ENCODE assay signal across 23 mouse cellular contexts in genomic region chr2:152624566-152624965, GRCm38 (mm10). TPM values are rescaled to one million over a fixed set of nuclear protein-coding genes. Genes with fewer than 3 reads are reported as not detected.
DNase-seq lines count a peak whose midpoint lies in the region; ATAC-seq lines count a peak whose summit lies in the region.
"Had no signal": no experiment of that assay in that cellular context is flagged by ENCODE, and none has a peak within 500 bp of the region (broad histone marks: within the 10 kb centered on the region; RNA-seq: fewer than 3 reads in every experiment).

No protein-coding gene starts in this region.

- H3K4me2 ChIP-seq in kidney, embryonic 15.5 days: no peak overlapping the region
- H3K4me2 ChIP-seq: embryonic facial prominence, embryonic 12.5 days; forebrain, embryonic 13.5 days; forebrain, embryonic 15.5 days had no signal

- peak; percentile 73 for DNase-seq in adrenal gland, adult 2 months
- no peak for DNase-seq in adrenal gland, postnatal 14 days
- no peak for DNase-seq in kidney, postnatal 14 days
- peak; percentile 28 for DNase-seq in adrenal gland, postnatal 25 days
- DNase-seq in left cerebral cortex, postnatal 10 days (ENCODE audit: extremely low spot score in 1 of 2, low spot score in 2 of 2): no peak
- DNase-seq in testis, postnatal 14 days (ENCODE audit: low spot score): no peak
- DNase-seq: cerebellum, adult 11-12 months; cerebellum, adult 2 months; cerebellum, adult 9-10 months; cerebellum, postnatal 10 days; cerebellum, postnatal 25 days; forebrain, postnatal 0 days had no signal

- no peaks in the 10 kb centered on the region; the same call in 1 of the 2 replicates for H3K36me3 ChIP-seq in kidney, embryonic 15.5 days
- H3K36me3 ChIP-seq: embryonic facial prominence, embryonic 10.5 days; embryonic facial prominence, embryonic 12.5 days; forebrain, embryonic 15.5 days had no signal

- H3K9ac ChIP-seq in kidney, embryonic 15.5 days: no peak overlapping the region
- H3K9ac ChIP-seq: embryonic facial prominence, embryonic 12.5 days; forebrain, embryonic 13.5 days; forebrain, embryonic 15.5 days; forebrain, postnatal 0 days had no signal

- no peak overlapping the region for H3K4me3 ChIP-seq in kidney, embryonic 15.5 days (replicated peaks)
- H3K4me3 ChIP-seq: embryonic facial prominence, embryonic 10.5 days; embryonic facial prominence, embryonic 12.5 days; forebrain, embryonic 13.5 days; forebrain, embryonic 15.5 days had no signal

- no peak for ATAC-seq in kidney, embryonic 15.5 days (replicated peaks; ENCODE audit: low FRiP score)

- WGBS in kidney, embryonic 15.5 days: 82% methylated on average over 2 of the region's 2 CpGs

- H3K27me3 ChIP-seq in kidney, embryonic 15.5 days: peaks cover 22% of the 10 kb centered on the region

- H3K27ac ChIP-seq in kidney, embryonic 15.5 days: 0 out of 2 replicates have a peak overlapping the region, but pooled peaks have one; percentile 16
- H3K27ac ChIP-seq: embryonic facial prominence, embryonic 10.5 days; embryonic facial prominence, embryonic 12.5 days; forebrain, embryonic 13.5 days; forebrain, embryonic 15.5 days had no signal

- H3K4me1 ChIP-seq in kidney, embryonic 15.5 days: peaks cover 71% of the 10 kb centered on the region

- H3K9me3 ChIP-seq in kidney, embryonic 15.5 days (replicated peaks): no peaks in the 10 kb centered on the region
- H3K9me3 ChIP-seq: embryonic facial prominence, embryonic 10.5 days; embryonic facial prominence, embryonic 12.5 days; forebrain, embryonic 13.5 days; forebrain, embryonic 15.5 days had no signal

- intact Hi-C loops in left cerebral cortex, postnatal 10 days (cut with DNase I): no loop called here

RNA-seq across cellular contexts. Expression of gene Defb25, which starts 1.7 kb away (rescaled TPM):
- not detected for total RNA-seq in adrenal gland, adult 2 months (2021)
- 1.0 TPM in 1 of 2 replicates, not detected in the other for polyA plus RNA-seq in adrenal gland, adult 2 months (2012; rRNA removed)
- total RNA-seq in adrenal gland, postnatal 14 days (2021): 1.6 TPM in 1 of 2 replicates, not detected in the other
- polyA plus RNA-seq in kidney, embryonic 15.5 days (2015; fragmentation: Nextera tagmentation; extraction: Ambion mirVana): 23.2 and 25.2 TPM in 2 replicates
- 2.5 TPM in 1 of 2 replicates, not detected in the other for total RNA-seq in adrenal gland, postnatal 25 days (2021)
- total RNA-seq in left cerebral cortex, postnatal 10 days (2021): not detected
- total RNA-seq: forebrain, postnatal 0 days; MEL had no signal
- polyA plus RNA-seq: cerebellum, adult 2 months; cortical plate, adult 2 months; embryonic facial prominence, embryonic 10.5 days; embryonic facial prominence, embryonic 12.5 days; forebrain, embryonic 11.5 days; forebrain, embryonic 13.5 days; forebrain, embryonic 15.5 days; forebrain, postnatal 0 days had no signal

RNA-seq across cellular contexts. Expression of gene Rem1, which starts 2.2 kb away (rescaled TPM):
- 10 to 100 TPM; 11.3 to 18.1 TPM for total RNA-seq in adrenal gland, adult 2 months (2021)
- polyA plus RNA-seq in adrenal gland, adult 2 months (2012; rRNA removed): 11.9 and 21.0 TPM in 2 replicates
- total RNA-seq in adrenal gland, postnatal 14 days (2021): 8.3 and 9.8 TPM in 2 replicates
- polyA plus RNA-seq in kidney, embryonic 15.5 days (2015; fragmentation: Nextera tagmentation; extraction: Ambion mirVana): 59.1 and 62.5 TPM in 2 replicates
- total RNA-seq in adrenal gland, postnatal 25 days (2021): 8.1 and 9.0 TPM in 2 replicates
- 1 to 10 TPM; 1.5 TPM for total RNA-seq in left cerebral cortex, postnatal 10 days (2021)
- total RNA-seq: MEL had no signal

RNA-seq across cellular contexts. Expression of gene Defb36, which starts 20.4 kb away (rescaled TPM):
- total RNA-seq in adrenal gland, adult 2 months (2021): under 1 TPM in 1 of 2 experiments, not detected in 1; 0.73 TPM
- 0.86 and 0.95 TPM in 2 replicates for polyA plus RNA-seq in adrenal gland, adult 2 months (2012; rRNA removed)
- not detected in 2 replicates for total RNA-seq in adrenal gland, postnatal 14 days (2021)
- 0.67 and 0.88 TPM in 2 replicates for polyA plus RNA-seq in kidney, embryonic 15.5 days (2015; fragmentation: Nextera tagmentation; extraction: Ambion mirVana)
- total RNA-seq in adrenal gland, postnatal 25 days (2021): 1.0 TPM in 1 of 2 replicates, not detected in the other
- not detected for total RNA-seq in left cerebral cortex, postnatal 10 days (2021)
- total RNA-seq: ES-E14; forebrain, postnatal 0 days; MEL had no signal
- polyA plus RNA-seq: C2C12; cerebellum, adult 2 months; cortical plate, adult 2 months; embryonic facial prominence, embryonic 10.5 days; embryonic facial prominence, embryonic 12.5 days; embryonic facial prominence, embryonic 14.5 days; forebrain, embryonic 11.5 days; forebrain, embryonic 13.5 days; forebrain, embryonic 15.5 days; forebrain, postnatal 0 days had no signal

RNA-seq across cellular contexts. Expression of gene Defb45, which starts 25.4 kb away (rescaled TPM):
- not detected for total RNA-seq in adrenal gland, adult 2 months (2021)
- not detected in 2 replicates for polyA plus RNA-seq in adrenal gland, adult 2 months (2012; rRNA removed)
- not detected in 2 replicates for total RNA-seq in adrenal gland, postnatal 14 days (2021)
- not detected in 2 replicates for polyA plus RNA-seq in kidney, embryonic 15.5 days (2015; fragmentation: Nextera tagmentation; extraction: Ambion mirVana)
- total RNA-seq in adrenal gland, postnatal 25 days (2021): not detected in 2 replicates
- not detected for total RNA-seq in left cerebral cortex, postnatal 10 days (2021)
- total RNA-seq: ES-E14; forebrain, postnatal 0 days; MEL had no signal
- polyA plus RNA-seq: C2C12; cerebellum, adult 2 months; cortical plate, adult 2 months; embryonic facial prominence, embryonic 10.5 days; embryonic facial prominence, embryonic 12.5 days; embryonic facial prominence, embryonic 14.5 days; forebrain, embryonic 11.5 days; forebrain, embryonic 13.5 days; forebrain, embryonic 15.5 days; forebrain, postnatal 0 days had no signal

RNA-seq across cellular contexts. Expression of gene Defb19, which starts 44.5 kb away (rescaled TPM):
- under 1 TPM in 1 of 2 experiments, not detected in 1; 0.90 TPM for total RNA-seq in adrenal gland, adult 2 months (2021)
- polyA plus RNA-seq in adrenal gland, adult 2 months (2012; rRNA removed): not detected in 2 replicates
- 2.0 and 2.5 TPM in 2 replicates for total RNA-seq in adrenal gland, postnatal 14 days (2021)
- 4.4 and 4.8 TPM in 2 replicates for polyA plus RNA-seq in kidney, embryonic 15.5 days (2015; fragmentation: Nextera tagmentation; extraction: Ambion mirVana)
- total RNA-seq in adrenal gland, postnatal 25 days (2021): 0.97 TPM in 1 of 2 replicates, not detected in the other
- not detected for total RNA-seq in left cerebral cortex, postnatal 10 days (2021)
- total RNA-seq: ES-E14; forebrain, postnatal 0 days; MEL had no signal
- polyA plus RNA-seq: C2C12; cerebellum, adult 2 months; cortical plate, adult 2 months; embryonic facial prominence, embryonic 10.5 days; embryonic facial prominence, embryonic 12.5 days; embryonic facial prominence, embryonic 14.5 days; forebrain, embryonic 11.5 days; forebrain, embryonic 13.5 days; forebrain, embryonic 15.5 days; forebrain, postnatal 0 days had no signal

Comparison
In these comparisons a context has a peak if more than half of its experiments do, and no peak if none do; other contexts are left out.
1. DNase-seq: peak in adrenal gland, adult 2 months (single experiment) and adrenal gland, postnatal 25 days (single experiment); none in adrenal gland, postnatal 14 days (single experiment), kidney, postnatal 14 days (single experiment), left cerebral cortex, postnatal 10 days (0 of 2) and testis, postnatal 14 days (single experiment).